Mouse (Mus musculus): ENCODE results near the gene Olfr709-ps1. TPM values are rescaled to one million over a fixed set of nuclear protein-coding genes. Genes with fewer than 3 reads are reported as not detected.

Olfr709-ps1 gene
- not detected in 2 replicates for total RNA-seq (2012; rRNA removed)
- not detected for polyA plus RNA-seq (2012; ENCODE audit: insufficient read depth in 1 of 2, insufficient read length in 2 of 2, low read depth in 1 of 2, low replicate concordance in 2 of 2, missing spikeins in 1 of 2)

DNA sequence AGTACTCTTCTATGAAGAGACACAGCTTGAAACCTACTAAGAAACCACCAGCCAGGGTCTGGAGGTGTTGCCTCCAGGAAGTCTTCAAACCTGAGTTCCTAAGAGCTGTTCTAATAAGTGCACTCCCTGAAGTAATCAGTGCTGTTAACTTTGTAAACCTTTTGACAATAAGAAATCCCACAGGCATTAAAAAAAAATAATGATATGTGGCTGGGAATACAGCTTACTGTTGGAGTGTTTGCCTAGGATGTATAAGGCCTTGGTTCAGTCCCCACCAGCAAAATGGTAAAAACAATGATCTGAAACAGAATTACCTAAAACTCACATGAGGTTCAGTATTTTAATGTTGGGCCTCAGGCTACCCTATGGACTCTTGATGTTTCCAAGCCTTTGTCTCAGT, at the start of gene Olfr709-ps1:
Gene Olfr709-ps1 (minus strand): TSS at position 101 of the 400 bp plus-strand sequence.
- Histone ChIP-seq H3K27ac (ENCODE audit: control insufficient read depth, low read depth, low read length) (no peak within 1 kb of the TSS), H3K9me3 (replicated peaks; ENCODE audit: insufficient read depth, low read length) (no peaks in the 10 kb centered on the region), H3K36me3 (ENCODE audit: control insufficient read depth in 1 of 2, insufficient read depth in 2 of 2, low read length in 2 of 2) (no peaks in the 10 kb centered on the region), H3K9ac (ENCODE audit: control insufficient read depth, low read depth, low read length, poor library complexity, severe bottlenecking) (no peak within 1 kb of the TSS), H3K4me1 (ENCODE audit: control insufficient read depth in 1 of 2, insufficient read depth in 2 of 2, low read length in 2 of 2) (no peaks in the 10 kb centered on the region), H3K4me3 (ENCODE audit: control insufficient read depth in 1 of 2, insufficient read depth in 1 of 2, low read depth in 2 of 2, low read length in 2 of 2) (no peak within 1 kb of the TSS), H3K27me3 (ENCODE audit: control insufficient read depth in 1 of 2, insufficient read depth in 2 of 2, low read length in 2 of 2) (no peaks in the 10 kb centered on the region), H3K79me2 (ENCODE audit: control insufficient read depth, insufficient read depth, low read length, poor library complexity) (no peaks in the 10 kb centered on the region)
- TF ChIP-seq ZMIZ1 (IDR thresholded peaks at IDR 0.05; ENCODE audit: low read depth, low read length) (no peak), USF1 (IDR thresholded peaks at IDR 0.05; ENCODE audit: low read depth, low read length) (no peak), CHD1 (IDR thresholded peaks at IDR 0.05; ENCODE audit: low read depth, low read length) (no peak), MXI1 (IDR thresholded peaks at IDR 0.05; ENCODE audit: low read depth, low read length) (no peak), TAL1 (IDR thresholded peaks at IDR 0.05; ENCODE audit: low read length) (no peak), E2F4 (IDR thresholded peaks at IDR 0.05; ENCODE audit: borderline replicate concordance, low read depth, low read length) (no peak), ZNF384 (IDR thresholded peaks at IDR 0.05; ENCODE audit: low read depth, low read length) (no peak), POLR2AphosphoS5 (IDR thresholded peaks at IDR 0.05; ENCODE audit: borderline replicate concordance, low read depth, low read length) (no peak), SMC3 (IDR thresholded peaks at IDR 0.05; ENCODE audit: low read depth, low read length) (no peak), RCOR1 (IDR thresholded peaks at IDR 0.05; ENCODE audit: low read depth, low read length) (no peak), JUND (IDR thresholded peaks at IDR 0.05; ENCODE audit: low read depth, low read length) (no peak), POLR2A (IDR thresholded peaks at IDR 0.05; ENCODE audit: control insufficient read depth in 1 of 2, insufficient read depth in 1 of 2, low read depth in 1 of 2, low read length in 2 of 2, poor library complexity in 1 of 2) (no peak), MAX (IDR thresholded peaks at IDR 0.05; ENCODE audit: low read length) (no peak), ETS1 (IDR thresholded peaks at IDR 0.05; ENCODE audit: low read depth, low read length) (no peak)
- DNase-seq (ENCODE audit: low read depth, low spot score): no peak

DNA sequence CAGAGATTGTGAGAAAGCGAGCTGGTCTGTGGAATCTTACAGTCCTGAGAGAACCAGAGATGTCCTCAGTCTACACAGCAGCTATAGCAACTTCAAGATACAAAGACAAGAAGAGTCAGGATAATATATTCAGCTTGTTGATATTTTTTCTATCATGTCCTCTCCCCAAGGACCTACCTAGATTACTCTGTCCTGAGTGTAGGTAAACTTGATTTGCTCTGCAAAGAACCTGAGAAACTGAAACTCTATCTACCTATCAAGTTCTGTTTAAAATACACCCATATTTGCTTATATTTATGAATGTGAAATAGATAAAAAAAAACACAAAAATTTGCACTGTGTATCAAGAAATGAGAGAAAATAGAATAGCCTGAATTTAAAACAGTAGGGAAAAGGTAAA, 43.3 kb upstream of the Olfr709-ps1 start, which contains the start of gene Olfr711:
Gene Olfr711 (minus strand): TSS at position 101 of the 400 bp plus-strand sequence.
- H3K27ac ChIP-seq (ENCODE audit: control insufficient read depth, low read depth, low read length): no peak within 1 kb of the TSS
- H3K4me1 ChIP-seq (ENCODE audit: control insufficient read depth in 1 of 2, insufficient read depth in 2 of 2, low read length in 2 of 2): no peaks in the 10 kb centered on the region
- no peaks in the 10 kb centered on the region for H3K36me3 ChIP-seq (ENCODE audit: control insufficient read depth in 1 of 2, insufficient read depth in 2 of 2, low read length in 2 of 2)
- TF ChIP-seq GABPA (IDR thresholded peaks at IDR 0.05; ENCODE audit: low read depth, low read length): no peak
- TF ChIP-seq USF1 (IDR thresholded peaks at IDR 0.05; ENCODE audit: low read depth, low read length): no peak
- TF ChIP-seq UBTF (IDR thresholded peaks at IDR 0.05; ENCODE audit: borderline replicate concordance, insufficient read depth, low read depth, low read length): no peak
- TF ChIP-seq POLR2A (IDR thresholded peaks at IDR 0.05; ENCODE audit: control insufficient read depth in 1 of 2, insufficient read depth in 1 of 2, low read depth in 1 of 2, low read length in 2 of 2, poor library complexity in 1 of 2): no peak
- TF ChIP-seq ZC3H11A (IDR thresholded peaks at IDR 0.05; ENCODE audit: low read depth, low read length): no peak
- TF ChIP-seq MEF2A (IDR thresholded peaks at IDR 0.05; ENCODE audit: extremely low read depth, insufficient replicate concordance, low read depth, low read length, poor library complexity, severe bottlenecking): no peak
- TF ChIP-seq ZMIZ1 (IDR thresholded peaks at IDR 0.05; ENCODE audit: low read depth, low read length): no peak
- no peak for TF ChIP-seq MAX (IDR thresholded peaks at IDR 0.05; ENCODE audit: low read length)
- no peak for TF ChIP-seq POLR2AphosphoS2 (IDR thresholded peaks at IDR 0.05; ENCODE audit: low read length)
- TF ChIP-seq USF2 (IDR thresholded peaks at IDR 0.05; ENCODE audit: borderline replicate concordance in 1 of 2, insufficient read depth in 1 of 2, low read depth in 1 of 2, low read length in 2 of 2): no peak
- no peak for TF ChIP-seq NRF1 (IDR thresholded peaks at IDR 0.05; ENCODE audit: insufficient read depth, low read depth, low read length, poor library complexity, severe bottlenecking)
- TF ChIP-seq MXI1 (IDR thresholded peaks at IDR 0.05; ENCODE audit: low read depth, low read length): no peak
- no peak for TF ChIP-seq CHD1 (IDR thresholded peaks at IDR 0.05; ENCODE audit: low read depth, low read length)
- no peak for TF ChIP-seq MAZ (IDR thresholded peaks at IDR 0.05; ENCODE audit: low read depth, low read length)
- TF ChIP-seq MYB (IDR thresholded peaks at IDR 0.05; ENCODE audit: low read depth, low read length): no peak
- no peak for TF ChIP-seq RAD21 (IDR thresholded peaks at IDR 0.05; ENCODE audit: low read depth, low read length)
- no peak for TF ChIP-seq MAFK (IDR thresholded peaks at IDR 0.05; ENCODE audit: borderline replicate concordance, low read depth, low read length)
- no peak within 1 kb of the TSS for H3K4me3 ChIP-seq (ENCODE audit: control insufficient read depth in 1 of 2, insufficient read depth in 1 of 2, low read depth in 2 of 2, low read length in 2 of 2)
- H3K9me3 ChIP-seq (replicated peaks; ENCODE audit: insufficient read depth, low read length): no peaks in the 10 kb centered on the region
- H3K27me3 ChIP-seq (ENCODE audit: control insufficient read depth in 1 of 2, insufficient read depth in 2 of 2, low read length in 2 of 2): no peaks in the 10 kb centered on the region
- no peak within 1 kb of the TSS for H3K9ac ChIP-seq (ENCODE audit: control insufficient read depth, low read depth, low read length, poor library complexity, severe bottlenecking)
- DNase-seq (ENCODE audit: low read depth, low spot score): no peak
- no peaks in the 10 kb centered on the region for H3K79me2 ChIP-seq (ENCODE audit: control insufficient read depth, insufficient read depth, low read length, poor library complexity)

All from MEL (cell line).